ENCODE assay signal across 19 mouse cellular contexts in the genomic region with DNA sequence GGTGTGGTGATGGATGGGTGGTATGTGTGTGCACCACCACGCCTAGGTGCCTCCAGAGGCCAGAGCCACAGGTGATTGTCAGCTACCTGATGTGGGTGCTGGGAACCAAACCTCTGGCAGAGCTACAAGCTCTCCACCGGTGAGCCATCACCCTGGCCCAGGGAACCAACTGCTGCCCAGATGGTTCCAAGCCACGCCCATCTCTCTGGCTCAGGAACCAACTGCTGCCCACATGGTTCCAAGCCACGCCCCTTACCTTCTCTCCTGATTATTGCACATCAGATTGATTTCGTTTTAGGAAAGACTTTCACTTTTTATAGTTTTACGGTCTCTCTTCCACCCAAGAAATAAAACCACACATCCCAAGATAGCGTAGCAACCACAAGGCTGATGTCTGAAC.
DNase-seq lines count a peak whose midpoint lies in the region; ATAC-seq and TF ChIP-seq lines count a peak whose summit lies in the region.
"Had no signal": no experiment of that assay in that cellular context is flagged by ENCODE, and none has a peak within 500 bp of the region (broad histone marks: within the 10 kb centered on the region; RNA-seq: fewer than 3 reads in every experiment).

No protein-coding gene starts in this region.

- H3K9me3 ChIP-seq in limb, embryonic 12.5 days = no peaks in the 10 kb centered on the region
- no peaks in the 10 kb centered on the region for H3K9me3 ChIP-seq in limb, embryonic 10.5 days (replicated peaks)
- no peaks in the 10 kb centered on the region for H3K9me3 ChIP-seq in limb, embryonic 13.5 days
- no peaks in the 10 kb centered on the region for H3K9me3 ChIP-seq in forebrain, postnatal 0 days (ENCODE audit: low read length)
- no peaks in the 10 kb centered on the region for H3K9me3 ChIP-seq in heart, embryonic 10.5 days

- no peak for ATAC-seq in limb, embryonic 12.5 days (ENCODE audit: insufficient number of reproducible peaks, insufficient read depth, low FRiP score, low TSS enrichment, low read depth)
- no peak for ATAC-seq in limb, embryonic 13.5 days (ENCODE audit: low FRiP score, low read depth)
- ATAC-seq in forebrain, postnatal 0 days = no peak
- ATAC-seq: intestine, embryonic 16.5 days; Patski had no signal

- no peak overlapping the region for H3K4me3 ChIP-seq in limb, embryonic 12.5 days (replicated peaks)
- H3K4me3 ChIP-seq in limb, embryonic 10.5 days = no peak overlapping the region
- no peak overlapping the region for H3K4me3 ChIP-seq in limb, embryonic 13.5 days
- H3K4me3 ChIP-seq in forebrain, postnatal 0 days (ENCODE audit: low read depth, low read length) = no peak overlapping the region
- no peak overlapping the region for H3K4me3 ChIP-seq in heart, embryonic 10.5 days
- H3K4me3 ChIP-seq: layer of hippocampus, adult 2 months had no signal

- H3K36me3 ChIP-seq in limb, embryonic 12.5 days = no peaks in the 10 kb centered on the region
- no peaks in the 10 kb centered on the region for H3K36me3 ChIP-seq in limb, embryonic 10.5 days
- H3K36me3 ChIP-seq in limb, embryonic 13.5 days = no peaks in the 10 kb centered on the region
- H3K36me3 ChIP-seq in forebrain, postnatal 0 days (ENCODE audit: insufficient read depth) = no peaks in the 10 kb centered on the region
- H3K36me3 ChIP-seq in heart, embryonic 10.5 days = no peaks in the 10 kb centered on the region

- 50% methylated on average over 7 of the region's 7 CpGs for WGBS in limb, embryonic 12.5 days
- WGBS in limb, embryonic 10.5 days = 51% methylated on average over 7 of the region's 7 CpGs
- 38% methylated on average over 7 of the region's 7 CpGs for WGBS in limb, embryonic 13.5 days
- WGBS in forebrain, postnatal 0 days = 58% methylated on average over 7 of the region's 7 CpGs
- WGBS in heart, embryonic 10.5 days = 42% methylated on average over 7 of the region's 7 CpGs

- H3K4me1 ChIP-seq in limb, embryonic 12.5 days (replicated peaks) = peaks cover 17% of the 10 kb centered on the region
- H3K4me1 ChIP-seq in limb, embryonic 10.5 days = peaks cover 46% of the 10 kb centered on the region
- H3K4me1 ChIP-seq in limb, embryonic 13.5 days = peaks cover 22% of the 10 kb centered on the region
- H3K4me1 ChIP-seq in forebrain, postnatal 0 days (ENCODE audit: insufficient read depth) = peaks cover 8% of the 10 kb centered on the region; the same call in 1 of the 2 replicates
- peaks cover 12% of the 10 kb centered on the region for H3K4me1 ChIP-seq in heart, embryonic 10.5 days

- DNase-seq in limb, embryonic 10.5 days (ENCODE audit: low spot score) = no peak
- DNase-seq in ES-CJ7 (ENCODE audit: low read depth, low spot score) (peak; percentile 34), R1 (ENCODE audit: low read depth, low spot score) (peak; percentile 69)
- DNase-seq in right cerebral cortex, postnatal 4 days = no peak
- DNase-seq in forebrain, postnatal 0 days = no peak
- no peak for DNase-seq in heart, embryonic 10.5 days (ENCODE audit: low spot score)
- DNase-seq: cerebellum, postnatal 10 days; gastrocnemius, postnatal 36 days; heart, postnatal 14 days; midbrain, embryonic 14.5 days; right cerebral cortex, adult 18-20 months; thymus, postnatal 4 days had no signal

- TF ChIP-seq CTCF in forebrain, postnatal 0 days (IDR thresholded peaks at IDR 0.05; ENCODE audit: low read depth) = no peak

- H3K9ac ChIP-seq in limb, embryonic 12.5 days (replicated peaks) = no peak overlapping the region
- H3K9ac ChIP-seq in limb, embryonic 13.5 days = no peak overlapping the region
- H3K9ac ChIP-seq in forebrain, postnatal 0 days = no peak overlapping the region
- H3K9ac ChIP-seq: hindbrain, embryonic 14.5 days had no signal

- H3K4me2 ChIP-seq in limb, embryonic 12.5 days = 0 out of 2 replicates have a peak overlapping the region, but pooled peaks have one; percentile 8
- H3K4me2 ChIP-seq in limb, embryonic 13.5 days (replicated peaks) = no peak overlapping the region
- H3K4me2 ChIP-seq in forebrain, postnatal 0 days (ENCODE audit: low read depth) = no peak overlapping the region
- H3K4me2 ChIP-seq: hindbrain, embryonic 14.5 days had no signal

- peaks cover 32% of the 10 kb centered on the region for H3K27me3 ChIP-seq in limb, embryonic 12.5 days
- peaks cover 24% of the 10 kb centered on the region for H3K27me3 ChIP-seq in limb, embryonic 10.5 days (ENCODE audit: low read depth, poor library complexity, severe bottlenecking)
- H3K27me3 ChIP-seq in limb, embryonic 13.5 days = peaks cover 22% of the 10 kb centered on the region
- H3K27me3 ChIP-seq in forebrain, postnatal 0 days (ENCODE audit: insufficient read depth, low read length) = no peaks in the 10 kb centered on the region; the same call in none of the 2 replicates
- H3K27me3 ChIP-seq in heart, embryonic 10.5 days (ENCODE audit: insufficient read depth, poor library complexity, severe bottlenecking) = peaks cover 29% of the 10 kb centered on the region; the same call in 1 of the 2 replicates
- H3K27me3 ChIP-seq: CH12.LX, Patski had no signal

- no peak overlapping the region for H3K27ac ChIP-seq in limb, embryonic 12.5 days
- H3K27ac ChIP-seq in limb, embryonic 10.5 days = no peak overlapping the region
- H3K27ac ChIP-seq in limb, embryonic 13.5 days = peak overlapping the region; percentile 33
- no peak overlapping the region for H3K27ac ChIP-seq in forebrain, postnatal 0 days (ENCODE audit: low read depth, low read length)
- H3K27ac ChIP-seq in heart, embryonic 10.5 days = no peak overlapping the region
- H3K27ac ChIP-seq: hindbrain, embryonic 14.5 days; layer of hippocampus, adult 2 months had no signal

Comparison
In these comparisons a context has a peak if more than half of its experiments do, and no peak if none do; other contexts are left out.
1. DNase-seq: peak in ES-CJ7 (single experiment) and R1 (single experiment); none in limb, embryonic 10.5 days (single experiment), right cerebral cortex, postnatal 4 days (single experiment), forebrain, postnatal 0 days (single experiment) and heart, embryonic 10.5 days (single experiment).